Mouse (Mus musculus) neural tube, embryonic 15.5 days (tissue): ENCODE data around the gene Nme4. TPM values are rescaled to one million over a fixed set of nuclear protein-coding genes. Genes with fewer than 3 reads are reported as not detected.
A peak's percentile ranks its signal among the peaks of the same experiment; 100 is the strongest.

Experiments
- ATAC-seq: fragments of 200-750 bp; cut with Nextera tagmentation; 2 replicates; pipeline ENCODE4 v1.8.0; 2017; ENCODE audit warnings: mild to moderate bottlenecking, moderate TSS enrichment, moderate library complexity; ENCODE audit not compliant: low FRiP score
- H3K27ac ChIP-seq: fragments of 300-500 bp; sonication (generic); replicated peaks from 2 replicates; pipeline ENCODE4 v1.5.1; 2015; ENCODE audit warnings: mild to moderate bottlenecking, inconsistent platforms
- H3K27me3 ChIP-seq: fragments of 300-500 bp; sonication (generic); replicated peaks from 2 replicates; pipeline ENCODE4 v1.6.1; 2015; ENCODE audit warnings: inconsistent platforms
- H3K36me3 ChIP-seq: fragments of 300-500 bp; sonication (generic); 2 replicates; pipeline ENCODE4 v1.6.1; 2015; ENCODE audit warnings: inconsistent platforms
- H3K4me1 ChIP-seq: fragments of 300-500 bp; sonication (generic); 2 replicates; pipeline ENCODE4 v1.6.1; 2015; ENCODE audit warnings: inconsistent platforms
- H3K4me2 ChIP-seq: fragments of 300-500 bp; sonication (generic); 2 replicates; pipeline ENCODE4 v1.6.1; 2015; ENCODE audit warnings: inconsistent platforms, mild to moderate bottlenecking, moderate library complexity
- H3K4me3 ChIP-seq: fragments of 300-500 bp; sonication (generic); replicated peaks from 2 replicates; pipeline ENCODE4 v1.5.1; 2015; ENCODE audit warnings: mild to moderate bottlenecking, inconsistent platforms
- H3K9ac ChIP-seq: fragments of 300-500 bp; sonication (generic); replicated peaks from 2 replicates; pipeline ENCODE4 v1.6.1; 2015; ENCODE audit warnings: mild to moderate bottlenecking, inconsistent platforms
- H3K9me3 ChIP-seq: fragments of 300-500 bp; sonication (generic); replicated peaks from 2 replicates; pipeline ENCODE4 v1.6.1; 2016; ENCODE audit warnings: inconsistent platforms
- WGBS: fragments of 180-500 bp; shearing (Covaris S2); methylation state at CpG from one replicate; pipeline ENCODE4 v1.1.7; 2015; ENCODE audit warnings: mixed read lengths; 5-methylcytosine and 5-hydroxymethylcytosine counted together
- polyA plus RNA-seq: library from polyadenylated mRNA; unstranded; fragments of >200 nt; fragmentation: Nextera tagmentation; extraction: Ambion mirVana; gene quantifications from 2 replicates; pipeline ENCODE4 v1.2.1, GENCODE M21; 2015

Gene Nme4
- polyA plus RNA-seq, 1 experiment from 2014 or later, result 20.3 TPM

GRCm38 (mm10) chr17:26080867-26081266 is 14.5 kb downstream of the Nme4 start:
- Histone ChIP-seq H3K4me1 (no peaks in the 10 kb centered on the region), H3K9ac (no peak overlapping the region), H3K4me3 (no peak overlapping the region), H3K36me3 (peaks cover 9% of the 10 kb centered on the region; the same call in 1 of the 2 replicates), H3K9me3 (no peaks in the 10 kb centered on the region), H3K4me2 (no peak overlapping the region), H3K27me3 (no peaks in the 10 kb centered on the region), H3K27ac (no peak overlapping the region)
- ATAC-seq, result no peak
- WGBS, result 43% methylated on average over 2 of the region's 2 CpGs

- peaks cover 9% of the 10 kb centered on the region; the same call in 1 of the 2 replicates for H3K36me3 ChIP-seq
- no peak for ATAC-seq
- 71% methylated on average over 2 of the region's 2 CpGs for WGBS
These were observed 16.6 kb downstream of the Nme4 start for GRCm38 (mm10) chr17:26078851-26079250.

GRCm38 (mm10) chr17:26075246-26075645 is 20.2 kb downstream of the Nme4 start:
- 68% methylated on average over 3 of the region's 3 CpGs for WGBS
- no peak for ATAC-seq
- Histone ChIP-seq H3K4me1 (peaks cover under 1% of the 10 kb centered on the region), H3K9ac (no peak overlapping the region), H3K36me3 (no peaks in the 10 kb centered on the region), H3K4me2 (no peak overlapping the region), H3K27ac (no peak overlapping the region), H3K4me3 (no peak overlapping the region), H3K9me3 (no peaks in the 10 kb centered on the region), H3K27me3 (peaks cover 14% of the 10 kb centered on the region)

More at GRCm38 (mm10) chr17:26078851-26079250, 16.6 kb downstream of the Nme4 start:
- Histone ChIP-seq H3K9ac (no peak overlapping the region), H3K4me1 (no peaks in the 10 kb centered on the region), H3K9me3 (no peaks in the 10 kb centered on the region), H3K4me3 (no peak overlapping the region), H3K27ac (no peak overlapping the region), H3K27me3 (no peaks in the 10 kb centered on the region), H3K4me2 (no peak overlapping the region)

GRCm38 (mm10) chr17:26070136-26070535 is 25.3 kb downstream of the Nme4 start:
- no peak overlapping the region for H3K27ac ChIP-seq
- H3K4me3 ChIP-seq, result peak overlapping the region; percentile 58
- 33% methylated on average over 6 of the region's 6 CpGs for WGBS
- peaks cover 14% of the 10 kb centered on the region for H3K27me3 ChIP-seq
- peaks cover 40% of the 10 kb centered on the region for H3K4me1 ChIP-seq
- H3K9ac ChIP-seq, result 0 out of 2 replicates have a peak overlapping the region, but pooled peaks have one; percentile 86
- no peaks in the 10 kb centered on the region for H3K9me3 ChIP-seq
- H3K4me2 ChIP-seq, result peak overlapping the region; percentile 94
- ATAC-seq, result no peak
- peaks cover 3% of the 10 kb centered on the region; the same call in 1 of the 2 replicates for H3K36me3 ChIP-seq

GRCm38 (mm10) chr17:26068831-26069739 is 26.3 kb downstream of the Nme4 start, which contains the start of gene Rab11fip3:
Gene Rab11fip3 (minus strand): TSS chr17:26069555.
- Histone ChIP-seq H3K36me3 (peaks cover 5% of the 10 kb centered on the region; the same call in 1 of the 2 replicates), H3K9me3 (no peaks in the 10 kb centered on the region), H3K4me3 (peak within 1 kb of the TSS; percentile 58), H3K9ac (peak within 1 kb of the TSS; percentile 86), H3K27me3 (peaks cover 14% of the 10 kb centered on the region), H3K4me2 (peak within 1 kb of the TSS; percentile 94), H3K27ac (peak within 1 kb of the TSS; percentile 91), H3K4me1 (peaks cover 50% of the 10 kb centered on the region)
- peak; percentile 95 for ATAC-seq
- WGBS, result under 1% methylated on average over 81 of the region's 94 CpGs

GRCm38 (mm10) chr17:26068024-26068830 is 27.2 kb downstream of the Nme4 start:
- under 1% methylated on average over 44 of the region's 44 CpGs for WGBS

GRCm38 (mm10) chr17:26066488-26067020 is 28.8 kb downstream of the Nme4 start:
- Histone ChIP-seq H3K4me1 (peaks cover 70% of the 10 kb centered on the region), H3K36me3 (peaks cover 16% of the 10 kb centered on the region), H3K27me3 (0 out of 2 replicates have a peak, but pooled peaks cover 7% of the 10 kb centered on the region), H3K4me2 (peak overlapping the region; percentile 94), H3K27ac (no peak overlapping the region), H3K9me3 (no peaks in the 10 kb centered on the region), H3K4me3 (peak overlapping the region; percentile 58), H3K9ac (peak overlapping the region; percentile 86; the same call in 1 of the 2 replicates)
- 86% methylated on average over 7 of the region's 7 CpGs for WGBS
- ATAC-seq, result no peak

More at GRCm38 (mm10) chr17:26068024-26068830, 27.2 kb downstream of the Nme4 start:
- H3K4me3 ChIP-seq, result peak overlapping the region; percentile 58
- H3K4me2 ChIP-seq, result peak overlapping the region; percentile 94
- peaks cover 12% of the 10 kb centered on the region; the same call in 1 of the 2 replicates for H3K36me3 ChIP-seq
- no peaks in the 10 kb centered on the region for H3K9me3 ChIP-seq
- H3K27me3 ChIP-seq, result peaks cover 14% of the 10 kb centered on the region
- H3K4me1 ChIP-seq, result peaks cover 59% of the 10 kb centered on the region
- H3K9ac ChIP-seq, result peak overlapping the region; percentile 86
- ATAC-seq, result 0 out of 2 replicates have a peak, but pooled peaks have one; percentile 21
- H3K27ac ChIP-seq, result peak overlapping the region; percentile 91

- Histone ChIP-seq H3K27me3 (no peaks in the 10 kb centered on the region), H3K4me1 (peaks cover 74% of the 10 kb centered on the region), H3K9ac (peak overlapping the region; percentile 26; the same call in 1 of the 2 replicates), H3K9me3 (no peaks in the 10 kb centered on the region), H3K27ac (no peak overlapping the region), H3K4me3 (peak overlapping the region; percentile 15), H3K4me2 (peak overlapping the region; percentile 40), H3K36me3 (peaks cover 16% of the 10 kb centered on the region)
- no peak for ATAC-seq
- WGBS, result 69% methylated on average over 6 of the region's 6 CpGs
These were observed 30.5 kb downstream of the Nme4 start for GRCm38 (mm10) chr17:26064916-26065315.

GRCm38 (mm10) chr17:26057787-26058567 is 37.4 kb downstream of the Nme4 start:
- Histone ChIP-seq H3K4me3 (no peak overlapping the region), H3K4me2 (no peak overlapping the region), H3K9ac (no peak overlapping the region), H3K4me1 (peaks cover 31% of the 10 kb centered on the region), H3K27me3 (no peaks in the 10 kb centered on the region), H3K27ac (no peak overlapping the region), H3K9me3 (no peaks in the 10 kb centered on the region), H3K36me3 (peaks cover 23% of the 10 kb centered on the region)
- no peak for ATAC-seq
- WGBS, result 84% methylated on average over 9 of the region's 9 CpGs

- no peak for ATAC-seq
- Histone ChIP-seq H3K9me3 (no peaks in the 10 kb centered on the region), H3K9ac (no peak overlapping the region), H3K27me3 (no peaks in the 10 kb centered on the region), H3K27ac (no peak overlapping the region), H3K4me2 (no peak overlapping the region), H3K36me3 (peaks cover 20% of the 10 kb centered on the region), H3K4me3 (no peak overlapping the region), H3K4me1 (peaks cover 27% of the 10 kb centered on the region)
- 98% methylated on average over 8 of the region's 8 CpGs for WGBS
These were observed 38.1 kb downstream of the Nme4 start for GRCm38 (mm10) chr17:26057278-26057677.
